Mouse (Mus musculus): ENCODE measurements at regions not wholly inside any gene's neighbourhood (a gene's known extent, or its start where the extent isn't known, plus 50 kb on each side); places are given as distances from the start of the nearest gene placed in this dataset.

DNA sequence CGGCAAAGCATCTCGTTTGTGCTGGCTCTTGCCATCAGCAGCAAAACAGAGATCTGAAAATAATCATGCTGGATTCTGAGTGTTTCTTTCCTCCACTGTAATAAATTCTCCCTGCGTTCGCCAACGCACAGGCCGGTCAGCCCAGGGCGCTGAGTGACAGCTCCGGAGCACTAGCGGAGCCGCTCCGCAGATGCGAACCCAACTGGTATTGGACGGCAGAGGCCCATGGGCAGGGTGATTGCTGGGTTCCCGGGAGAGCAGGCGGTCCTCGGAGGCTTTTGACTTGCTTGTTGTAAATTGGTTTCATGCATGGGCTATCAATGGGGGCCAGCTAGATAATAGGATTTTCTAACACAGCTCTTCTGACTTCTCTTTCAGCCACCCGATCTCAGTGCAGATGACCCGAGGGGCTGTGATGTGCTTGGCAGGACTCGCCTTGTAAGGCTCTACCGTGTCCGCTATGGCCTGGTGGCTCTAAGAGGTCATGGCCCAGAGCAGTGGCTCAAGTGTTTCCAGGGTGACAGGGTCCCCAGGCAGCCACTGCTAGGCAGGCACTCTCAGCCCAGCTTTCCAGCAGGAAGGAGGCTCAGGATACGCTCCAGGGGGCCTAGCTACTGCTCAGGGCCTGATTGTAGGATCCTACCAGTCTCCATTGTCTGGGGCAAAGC, 179.4 kb upstream of the Nectin1 start:
- H3K27ac ChIP-seq (ENCODE audit: low read depth), result no peak overlapping the region
- no peak overlapping the region for H3K4me2 ChIP-seq
- 73% methylated on average over 22 of the region's 22 CpGs for WGBS
- no peaks in the 10 kb centered on the region for H3K36me3 ChIP-seq (ENCODE audit: insufficient read depth)
- no peaks in the 10 kb centered on the region for H3K27me3 ChIP-seq (ENCODE audit: insufficient read depth, low read length)
- no peak overlapping the region for H3K4me3 ChIP-seq (ENCODE audit: low read depth, low read length)
- ATAC-seq (ENCODE audit: insufficient read depth), result no peak
- no peak for DNase-seq
- no peaks in the 10 kb centered on the region for H3K4me1 ChIP-seq (ENCODE audit: insufficient read depth)
- no peak for TF ChIP-seq CTCF (IDR thresholded peaks at IDR 0.05; ENCODE audit: low read depth)
- H3K9me3 ChIP-seq (ENCODE audit: low read depth, low read length), result no peaks in the 10 kb centered on the region
- no peak overlapping the region for H3K9ac ChIP-seq

- 33% methylated on average over 4 of the region's 4 CpGs for WGBS
Observed at GRCm38 (mm10) chr9:43568851-43569250, 174.9 kb upstream of the Nectin1 start.

DNA sequence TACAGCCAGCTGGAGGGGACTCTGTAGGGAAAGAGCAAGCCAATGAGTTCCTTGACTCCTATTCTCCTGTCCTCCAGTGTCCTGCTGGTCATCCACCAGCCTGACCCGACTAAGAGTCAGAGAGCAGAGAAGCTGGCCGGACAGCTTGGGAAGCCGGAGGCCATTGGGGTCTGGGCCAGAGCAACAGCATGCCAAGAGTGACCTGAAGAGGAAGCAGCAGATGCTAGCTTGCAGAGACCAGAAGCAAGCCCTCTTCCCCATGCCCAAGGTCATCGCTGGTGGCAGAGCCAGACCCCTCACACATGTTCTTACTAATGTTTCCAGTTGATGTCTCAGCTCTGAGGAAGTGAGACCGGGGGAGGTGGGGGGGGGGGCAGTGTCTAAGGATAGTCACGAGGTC, 172.7 kb upstream of the Nectin1 start:
- DNase-seq (no peak), ATAC-seq (ENCODE audit: insufficient read depth) (no peak)
- no peak for TF ChIP-seq CTCF (IDR thresholded peaks at IDR 0.05; ENCODE audit: low read depth)
- Histone ChIP-seq H3K4me3 (ENCODE audit: low read depth, low read length) (no peak overlapping the region), H3K36me3 (ENCODE audit: insufficient read depth) (no peaks in the 10 kb centered on the region), H3K9me3 (ENCODE audit: low read depth, low read length) (no peaks in the 10 kb centered on the region), H3K27me3 (ENCODE audit: insufficient read depth, low read length) (no peaks in the 10 kb centered on the region), H3K4me2 (no peak overlapping the region), H3K27ac (ENCODE audit: low read depth) (no peak overlapping the region), H3K4me1 (ENCODE audit: insufficient read depth) (no peaks in the 10 kb centered on the region), H3K9ac (no peak overlapping the region)
- 71% methylated on average over 6 of the region's 6 CpGs for WGBS

More at GRCm38 (mm10) chr9:43568851-43569250, 174.9 kb upstream of the Nectin1 start:
- H3K9me3 ChIP-seq (ENCODE audit: low read depth, low read length), result no peaks in the 10 kb centered on the region
- H3K27me3 ChIP-seq (ENCODE audit: insufficient read depth, low read length), result no peaks in the 10 kb centered on the region
- no peaks in the 10 kb centered on the region for H3K36me3 ChIP-seq (ENCODE audit: insufficient read depth)
- DNase-seq (no peak), ATAC-seq (ENCODE audit: insufficient read depth) (no peak)
- H3K27ac ChIP-seq (ENCODE audit: low read depth), result no peak overlapping the region
- no peaks in the 10 kb centered on the region for H3K4me1 ChIP-seq (ENCODE audit: insufficient read depth)
- no peak for TF ChIP-seq CTCF (IDR thresholded peaks at IDR 0.05; ENCODE audit: low read depth)
- H3K4me3 ChIP-seq (ENCODE audit: low read depth, low read length), result no peak overlapping the region
- H3K9ac ChIP-seq, result no peak overlapping the region
- no peak overlapping the region for H3K4me2 ChIP-seq

DNA sequence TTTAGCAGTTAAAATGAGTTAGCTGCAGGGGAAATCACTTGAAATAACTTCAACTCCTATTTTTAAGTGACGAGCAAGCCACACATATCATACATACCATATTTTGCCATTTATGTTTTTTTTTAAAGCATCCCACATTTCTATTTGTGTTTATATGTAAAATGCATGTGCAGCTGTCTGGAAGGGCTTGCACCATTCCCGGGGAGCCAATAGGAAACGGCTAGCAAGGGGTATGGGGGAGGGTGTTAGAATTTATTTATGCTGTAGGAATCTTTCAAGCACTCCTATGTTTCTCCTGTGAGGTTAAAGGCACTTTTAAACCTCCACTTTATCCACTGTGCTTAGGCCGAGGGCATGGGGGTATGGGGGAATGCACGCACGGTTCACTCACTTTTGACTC, 168.1 kb upstream of the Nectin1 start:
- H3K27ac ChIP-seq (ENCODE audit: low read depth), result no peak overlapping the region
- H3K4me3 ChIP-seq (ENCODE audit: low read depth, low read length), result no peak overlapping the region
- no peak for TF ChIP-seq CTCF (IDR thresholded peaks at IDR 0.05; ENCODE audit: low read depth)
- no peak overlapping the region for H3K4me2 ChIP-seq
- no peak overlapping the region for H3K9ac ChIP-seq
- ATAC-seq (ENCODE audit: insufficient read depth) (no peak), DNase-seq (no peak)
- no peaks in the 10 kb centered on the region for H3K36me3 ChIP-seq (ENCODE audit: insufficient read depth)
- WGBS, result 79% methylated on average over 6 of the region's 6 CpGs
- no peaks in the 10 kb centered on the region for H3K4me1 ChIP-seq (ENCODE audit: insufficient read depth)
- H3K27me3 ChIP-seq (ENCODE audit: insufficient read depth, low read length), result no peaks in the 10 kb centered on the region
- no peaks in the 10 kb centered on the region for H3K9me3 ChIP-seq (ENCODE audit: low read depth, low read length)

DNA sequence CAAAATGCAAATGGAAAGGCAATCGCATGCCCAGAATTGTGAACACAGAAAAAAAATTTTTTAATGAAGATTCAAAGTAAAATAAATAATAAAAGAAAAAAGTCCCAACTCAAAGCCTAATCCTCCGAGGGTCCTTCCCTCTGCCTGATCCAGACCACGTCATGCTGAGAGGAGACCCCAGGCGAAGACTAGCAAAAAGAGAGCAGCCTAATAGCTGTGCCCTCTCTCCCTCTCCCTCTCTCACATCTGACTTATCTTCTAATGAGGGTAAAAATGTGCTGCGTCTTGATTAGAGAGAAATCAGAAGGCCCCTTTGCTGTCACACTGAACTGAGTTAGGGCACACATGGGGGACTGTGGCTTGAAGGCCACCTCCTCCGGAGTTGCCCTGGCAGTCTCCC, 163.1 kb upstream of the Nectin1 start:
- H3K9me3 ChIP-seq (ENCODE audit: low read depth, low read length), result no peaks in the 10 kb centered on the region
- no peaks in the 10 kb centered on the region for H3K27me3 ChIP-seq (ENCODE audit: insufficient read depth, low read length)
- H3K36me3 ChIP-seq (ENCODE audit: insufficient read depth), result no peaks in the 10 kb centered on the region
- H3K4me3 ChIP-seq (ENCODE audit: low read depth, low read length), result no peak overlapping the region
- H3K4me2 ChIP-seq, result no peak overlapping the region
- no peak for TF ChIP-seq CTCF (IDR thresholded peaks at IDR 0.05; ENCODE audit: low read depth)
- no peak for DNase-seq
- H3K9ac ChIP-seq, result no peak overlapping the region
- no peaks in the 10 kb centered on the region for H3K4me1 ChIP-seq (ENCODE audit: insufficient read depth)
- 38% methylated on average over 6 of the region's 6 CpGs for WGBS
- no peak for ATAC-seq (ENCODE audit: insufficient read depth)
- no peak overlapping the region for H3K27ac ChIP-seq (ENCODE audit: low read depth)

GRCm38 (mm10) chr9:43585616-43586015, 158.2 kb upstream of the Nectin1 start:
- Histone ChIP-seq H3K9me3 (ENCODE audit: low read depth, low read length) (no peaks in the 10 kb centered on the region), H3K27me3 (ENCODE audit: insufficient read depth, low read length) (no peaks in the 10 kb centered on the region), H3K4me3 (ENCODE audit: low read depth, low read length) (no peak overlapping the region), H3K9ac (no peak overlapping the region), H3K36me3 (ENCODE audit: insufficient read depth) (no peaks in the 10 kb centered on the region), H3K4me1 (ENCODE audit: insufficient read depth) (no peaks in the 10 kb centered on the region), H3K27ac (ENCODE audit: low read depth) (no peak overlapping the region), H3K4me2 (no peak overlapping the region)
- WGBS, result 67% methylated on average over 6 of the region's 6 CpGs
- no peak for ATAC-seq (ENCODE audit: insufficient read depth)
- no peak for DNase-seq
- TF ChIP-seq CTCF (IDR thresholded peaks at IDR 0.05; ENCODE audit: low read depth), result no peak

DNA sequence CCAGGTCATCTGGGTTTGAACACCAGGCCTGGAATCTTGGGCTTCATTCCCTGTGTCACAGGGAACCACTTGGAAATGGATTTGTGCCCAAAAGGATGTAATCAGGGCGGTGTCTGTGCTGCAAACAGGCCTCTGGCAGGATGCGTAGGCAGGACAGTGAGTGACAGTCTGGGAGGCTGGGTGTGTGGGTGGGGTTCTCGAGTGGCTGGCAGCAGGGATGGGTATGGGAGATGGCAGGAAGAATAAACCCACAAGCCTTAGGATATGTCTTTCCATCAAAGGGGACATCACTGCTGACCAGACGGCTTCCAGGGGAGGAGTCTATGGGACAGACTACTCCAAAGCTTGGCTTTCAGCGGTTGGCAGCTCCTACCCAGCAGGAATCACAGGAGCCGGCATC, 150.5 kb upstream of the Nectin1 start:
- no peak overlapping the region for H3K27ac ChIP-seq (ENCODE audit: low read depth)
- WGBS, result 63% methylated on average over 6 of the region's 6 CpGs
- H3K36me3 ChIP-seq (ENCODE audit: insufficient read depth), result no peaks in the 10 kb centered on the region

More for the DNA sequence above, 150.5 kb upstream of the Nectin1 start:
- Histone ChIP-seq H3K4me2 (no peak overlapping the region), H3K4me3 (ENCODE audit: low read depth, low read length) (no peak overlapping the region), H3K9me3 (ENCODE audit: low read depth, low read length) (no peaks in the 10 kb centered on the region), H3K27me3 (ENCODE audit: insufficient read depth, low read length) (no peaks in the 10 kb centered on the region), H3K9ac (no peak overlapping the region), H3K4me1 (ENCODE audit: insufficient read depth) (no peaks in the 10 kb centered on the region)
- no peak for ATAC-seq (ENCODE audit: insufficient read depth)
- DNase-seq, result no peak
- no peak for TF ChIP-seq CTCF (IDR thresholded peaks at IDR 0.05; ENCODE audit: low read depth)

Data from lung, embryonic 14.5 days (tissue).